Mouse (Mus musculus) adrenal gland (tissue): ENCODE data around the gene Rpe.

Experiments
- intact Hi-C: fragments of 180-260 bp; cut with DNase I; formaldehyde crosslinking; loops from one replicate; pipeline ENCODE4 v1.15.1; 2025

Gene Rpe

DNA sequence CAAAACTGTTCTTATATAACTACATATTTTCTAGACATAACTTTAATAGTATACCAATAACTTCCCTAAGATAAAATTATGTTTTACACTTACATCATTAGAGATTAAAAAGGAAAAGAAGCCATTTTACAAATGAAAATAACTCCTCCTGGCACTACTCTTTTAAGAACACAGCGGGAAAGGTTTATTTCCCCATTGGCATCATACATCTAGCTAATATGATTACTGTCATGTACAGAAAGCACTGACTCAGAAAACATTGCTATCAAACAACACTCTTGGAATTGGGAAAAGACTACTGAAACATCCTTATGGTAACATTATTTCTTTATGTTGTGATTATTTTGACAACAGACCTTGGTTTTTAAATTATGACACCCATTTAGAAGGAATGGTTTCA, 68.1 kb downstream of the Rpe start:
- intact Hi-C loops: no loop called here
